12 mouse cellular contexts compared by ENCODE assay signal in the genomic region with DNA sequence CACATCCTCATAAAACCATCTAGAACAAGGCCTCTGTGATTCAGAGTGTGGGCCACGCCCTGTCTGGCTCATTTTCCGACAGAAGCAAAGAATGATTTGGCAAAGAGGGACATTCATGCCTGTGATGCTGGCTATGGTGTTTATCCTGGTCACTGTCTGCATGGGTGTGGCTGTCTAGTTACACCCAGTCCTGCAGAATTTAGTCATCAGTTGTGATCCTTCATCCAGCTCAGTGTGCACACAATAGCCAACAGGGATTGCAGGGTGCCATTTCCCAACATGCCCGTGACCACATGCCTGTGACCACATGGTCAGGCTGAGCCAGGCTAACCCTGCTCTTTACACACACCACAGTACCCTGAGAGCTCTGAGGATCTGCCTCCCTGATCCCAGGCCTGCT.
A peak's percentile ranks its signal among the peaks of the same experiment; 100 is the strongest.
DNase-seq lines count a peak whose midpoint lies in the region; ATAC-seq lines count a peak whose summit lies in the region.
"Had no signal": no experiment of that assay in that cellular context is flagged by ENCODE, and none has a peak within 500 bp of the region (broad histone marks: within the 10 kb centered on the region; RNA-seq: fewer than 3 reads in every experiment).

No protein-coding gene starts in this region.

- DNase-seq in limb, embryonic 10.5 days (ENCODE audit: low spot score), result no peak
- peak; percentile 75 for DNase-seq in NIH3T3 (ENCODE audit: low read depth)
- peak; percentile 70 for DNase-seq in gastrocnemius, adult 18-20 months (ENCODE audit: low spot score)
- no peak for DNase-seq in thymus, postnatal 36 days
- DNase-seq in thymus, postnatal 4 days, result no peak
- DNase-seq: cerebellum, adult 8-10 months; kidney, postnatal 10 days had no signal

- 65% methylated on average over 3 of the region's 3 CpGs for WGBS in limb, embryonic 15.5 days
- 86% methylated on average over 3 of the region's 3 CpGs for WGBS in limb, embryonic 10.5 days

- H3K4me1 ChIP-seq in limb, embryonic 15.5 days, result no peaks in the 10 kb centered on the region
- H3K4me1 ChIP-seq in limb, embryonic 10.5 days, result no peaks in the 10 kb centered on the region
- H3K4me1 ChIP-seq in megakaryocyte, embryonic 14.5 days, result no peaks in the 10 kb centered on the region
- H3K4me1 ChIP-seq: lung, embryonic 15.5 days had no signal

- peak; percentile 30; the same call in 1 of the 2 replicates for ATAC-seq in limb, embryonic 15.5 days (ENCODE audit: insufficient number of reproducible peaks, low FRiP score, low TSS enrichment, low read depth)
- no peak for ATAC-seq in granulocyte monocyte progenitor cell, adult 5-6 weeks (replicated peaks; ENCODE audit: poor library complexity, severe bottlenecking)

- H3K9me3 ChIP-seq in limb, embryonic 15.5 days, result no peaks in the 10 kb centered on the region
- H3K9me3 ChIP-seq in limb, embryonic 10.5 days (replicated peaks), result no peaks in the 10 kb centered on the region
- no peaks in the 10 kb centered on the region for H3K9me3 ChIP-seq in megakaryocyte, embryonic 14.5 days
- H3K9me3 ChIP-seq: lung, embryonic 15.5 days had no signal

- no peak overlapping the region for H3K9ac ChIP-seq in limb, embryonic 15.5 days
- H3K9ac ChIP-seq: hindbrain, embryonic 14.5 days; lung, embryonic 15.5 days had no signal

- H3K4me3 ChIP-seq in limb, embryonic 15.5 days, result no peak overlapping the region
- no peak overlapping the region for H3K4me3 ChIP-seq in limb, embryonic 10.5 days
- H3K4me3 ChIP-seq in megakaryocyte, embryonic 14.5 days (replicated peaks), result peak overlapping the region; percentile 15
- H3K4me3 ChIP-seq: lung, embryonic 15.5 days had no signal

- H3K27ac ChIP-seq in limb, embryonic 15.5 days, result no peak overlapping the region
- no peak overlapping the region for H3K27ac ChIP-seq in limb, embryonic 10.5 days
- H3K27ac ChIP-seq: hindbrain, embryonic 14.5 days; lung, embryonic 15.5 days had no signal

- H3K4me2 ChIP-seq in limb, embryonic 15.5 days, result no peak overlapping the region
- H3K4me2 ChIP-seq: hindbrain, embryonic 14.5 days; lung, embryonic 15.5 days had no signal

- no peaks in the 10 kb centered on the region for H3K36me3 ChIP-seq in limb, embryonic 15.5 days
- H3K36me3 ChIP-seq in limb, embryonic 10.5 days, result no peaks in the 10 kb centered on the region
- H3K36me3 ChIP-seq in megakaryocyte, embryonic 14.5 days (replicated peaks; ENCODE audit: low read length), result no peaks in the 10 kb centered on the region
- H3K36me3 ChIP-seq: lung, embryonic 15.5 days had no signal

- no peaks in the 10 kb centered on the region for H3K27me3 ChIP-seq in limb, embryonic 15.5 days
- H3K27me3 ChIP-seq in limb, embryonic 10.5 days (ENCODE audit: low read depth, poor library complexity, severe bottlenecking), result no peaks in the 10 kb centered on the region
- H3K27me3 ChIP-seq in megakaryocyte, embryonic 14.5 days (replicated peaks), result no peaks in the 10 kb centered on the region
- H3K27me3 ChIP-seq: lung, embryonic 15.5 days had no signal

Comparison
In these comparisons a context has a peak if more than half of its experiments do, and no peak if none do; other contexts are left out.
1. DNase-seq: peak in NIH3T3 (single experiment) and gastrocnemius, adult 18-20 months (single experiment); none in limb, embryonic 10.5 days (single experiment), thymus, postnatal 36 days (0 of 2) and thymus, postnatal 4 days (single experiment).